Mouse (Mus musculus) bone marrow macrophage, adult 2 months (primary cell): ENCODE measurements at regions not wholly inside any gene's neighbourhood (a gene's known extent, or its start where the extent isn't known, plus 50 kb on each side); places are given as distances from the start of the nearest gene placed in this dataset.

ENCODE experiments used
- H3K27ac ChIP-seq: 2 replicates; pipeline ENCODE4 v1.5.1; 2012; ENCODE audit warnings: low read depth, low read length; ENCODE audit not compliant: insufficient read depth
- H3K4me1 ChIP-seq: 2 replicates; pipeline ENCODE4 v1.6.1; 2012; ENCODE audit warnings: low read length; ENCODE audit not compliant: control insufficient read depth, insufficient read depth
- H3K4me3 ChIP-seq: 2 replicates; pipeline ENCODE4 v1.5.1; 2012; ENCODE audit warnings: mild to moderate bottlenecking, low read length, moderate library complexity; ENCODE audit not compliant: insufficient read depth
- CTCF ChIP-seq: IDR thresholded peaks from 2 replicates; pipeline ENCODE4 v1.5.1; 2012; ENCODE audit warnings: low read depth, mild to moderate bottlenecking, low read length, moderate library complexity
- POLR2A ChIP-seq: IDR thresholded peaks from 2 replicates; pipeline ENCODE4 v1.6.1; 2012; ENCODE audit warnings: mild to moderate bottlenecking, low read depth, low read length, borderline replicate concordance

DNA sequence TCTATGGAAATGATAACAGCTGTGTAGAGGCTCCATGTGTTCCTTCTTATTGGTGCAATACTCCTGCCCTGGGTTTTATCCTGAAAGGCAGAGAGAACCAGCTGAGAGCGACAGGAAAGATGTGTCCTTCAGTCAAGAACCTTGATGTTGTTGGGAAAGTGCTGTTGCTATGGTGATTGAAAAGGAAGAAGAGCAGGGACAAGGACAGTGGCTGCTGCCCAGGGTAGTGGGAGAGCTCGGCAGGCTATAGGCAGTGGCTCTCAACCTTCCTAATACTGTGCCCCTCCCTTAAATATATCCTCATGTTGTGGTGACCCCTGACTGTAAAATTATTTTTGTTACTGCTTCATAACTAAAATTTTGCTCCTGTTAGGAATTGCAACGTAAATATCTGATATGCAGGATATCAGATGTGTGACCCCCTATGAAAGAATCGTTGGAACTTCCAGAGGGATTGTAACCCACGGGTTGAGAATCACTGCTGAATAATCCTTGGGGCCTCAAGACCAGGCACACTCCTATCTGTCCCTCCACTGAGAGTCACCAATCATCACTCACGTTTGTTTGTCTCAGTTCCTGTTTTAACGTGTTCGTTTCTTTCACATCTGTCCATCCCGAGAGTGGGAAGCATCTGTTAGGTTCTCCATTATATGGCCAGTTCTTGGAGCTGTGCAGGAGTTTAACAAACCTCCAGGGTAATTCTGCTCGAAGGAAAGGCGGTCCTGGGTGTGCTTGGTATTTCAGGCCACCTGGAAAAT, 68.9 kb upstream of the Smim23 start:
- no peak overlapping the region for H3K4me3 ChIP-seq
- no peak overlapping the region for H3K27ac ChIP-seq
- no peaks in the 10 kb centered on the region for H3K4me1 ChIP-seq
- no peak for TF ChIP-seq CTCF
- TF ChIP-seq POLR2A: no peak

- TF ChIP-seq POLR2A (no peak), CTCF (no peak)
- no peak overlapping the region for H3K4me3 ChIP-seq
- H3K4me1 ChIP-seq: no peaks in the 10 kb centered on the region
- H3K27ac ChIP-seq: no peak overlapping the region
Measured at GRCm38 (mm10) chr11:32892496-32892895, 68.1 kb upstream of the Smim23 start.

- H3K4me3 ChIP-seq: no peak overlapping the region
- TF ChIP-seq POLR2A: no peak
- no peak for TF ChIP-seq CTCF
- no peak overlapping the region for H3K27ac ChIP-seq
- H3K4me1 ChIP-seq: no peaks in the 10 kb centered on the region
Measured at GRCm38 (mm10) chr11:32889248-32889647, 64.8 kb upstream of the Smim23 start.

- Histone ChIP-seq H3K4me3 (no peak overlapping the region), H3K4me1 (no peaks in the 10 kb centered on the region), H3K27ac (no peak overlapping the region)
- TF ChIP-seq CTCF: no peak
- no peak for TF ChIP-seq POLR2A
Measured at GRCm38 (mm10) chr11:32884744-32885143, 60.3 kb upstream of the Smim23 start.

GRCm38 (mm10) chr11:32883062-32883852, 58.9 kb upstream of the Smim23 start:
- Histone ChIP-seq H3K4me1 (no peaks in the 10 kb centered on the region), H3K27ac (no peak overlapping the region), H3K4me3 (no peak overlapping the region)
- TF ChIP-seq CTCF (no peak), POLR2A (no peak)

DNA sequence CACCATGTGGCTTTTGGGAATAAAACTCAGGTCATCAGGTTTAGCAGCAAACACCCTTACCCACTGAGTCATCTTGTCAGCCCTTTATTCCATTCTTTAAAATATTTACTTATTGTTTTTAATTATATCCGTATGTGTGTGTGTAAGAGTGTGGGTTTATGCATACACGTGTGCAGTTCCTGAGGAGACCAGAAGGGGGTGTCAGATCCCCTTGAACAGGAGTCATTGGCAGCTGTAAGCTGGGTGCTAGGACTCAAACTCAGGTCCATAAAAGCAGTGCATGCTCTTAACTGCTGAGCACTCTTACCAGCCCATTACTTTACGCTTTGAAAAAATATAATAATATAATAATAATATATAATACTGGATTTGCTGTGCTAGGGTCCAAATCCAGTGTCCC, 54.6 kb upstream of the Smim23 start:
- no peak overlapping the region for H3K27ac ChIP-seq
- no peak overlapping the region for H3K4me3 ChIP-seq
- H3K4me1 ChIP-seq: no peaks in the 10 kb centered on the region
- TF ChIP-seq CTCF (no peak), POLR2A (no peak)
